Mouse (Mus musculus): Measurements from ENCODE around the gene Baiap2. TPM values are rescaled to one million over a fixed set of nuclear protein-coding genes. Genes with fewer than 3 reads are reported as not detected.

Baiap2 gene
- polyA plus RNA-seq, 1 experiment from 2014 or later: 18.2 TPM

- WGBS: 86% methylated on average over 1 of the region's 1 CpGs
- Histone ChIP-seq H3K4me2 (replicated peaks; ENCODE audit: low read depth, low read length) (no peak overlapping the region), H3K27me3 (ENCODE audit: control insufficient read depth, insufficient read depth, low read length) (no peaks in the 10 kb centered on the region), H3K4me1 (ENCODE audit: control insufficient read depth, insufficient read depth, low read length) (peaks cover 26% of the 10 kb centered on the region), H3K27ac (ENCODE audit: low read depth, low read length) (no peak overlapping the region), H3K9ac (ENCODE audit: low read depth, low read length) (no peak overlapping the region), H3K36me3 (ENCODE audit: control insufficient read depth, insufficient read depth, low read length) (no peaks in the 10 kb centered on the region), H3K9me3 (ENCODE audit: control insufficient read depth, low read length) (no peaks in the 10 kb centered on the region), H3K4me3 (ENCODE audit: low read length) (no peak overlapping the region)
- ATAC-seq (ENCODE audit: low FRiP score, low TSS enrichment): no peak
Measured at GRCm38 (mm10) chr11:119947426-119947825, 4.9 kb downstream of the Baiap2 start.

- ATAC-seq (ENCODE audit: low FRiP score, low TSS enrichment): no peak
- Histone ChIP-seq H3K4me2 (replicated peaks; ENCODE audit: low read depth, low read length) (no peak overlapping the region), H3K27me3 (ENCODE audit: control insufficient read depth, insufficient read depth, low read length) (no peaks in the 10 kb centered on the region), H3K4me1 (ENCODE audit: control insufficient read depth, insufficient read depth, low read length) (peaks cover 30% of the 10 kb centered on the region), H3K9ac (ENCODE audit: low read depth, low read length) (no peak overlapping the region), H3K36me3 (ENCODE audit: control insufficient read depth, insufficient read depth, low read length) (no peaks in the 10 kb centered on the region), H3K27ac (ENCODE audit: low read depth, low read length) (no peak overlapping the region), H3K9me3 (ENCODE audit: control insufficient read depth, low read length) (no peaks in the 10 kb centered on the region), H3K4me3 (ENCODE audit: low read length) (no peak overlapping the region)
- 34% methylated on average over 2 of the region's 2 CpGs for WGBS
Measured at GRCm38 (mm10) chr11:119947897-119948296, 5.3 kb downstream of the Baiap2 start.

GRCm38 (mm10) chr11:119948305-119948704, 5.7 kb downstream of the Baiap2 start:
- Histone ChIP-seq H3K9ac (ENCODE audit: low read depth, low read length) (no peak overlapping the region), H3K4me1 (ENCODE audit: control insufficient read depth, insufficient read depth, low read length) (peaks cover 35% of the 10 kb centered on the region), H3K4me2 (replicated peaks; ENCODE audit: low read depth, low read length) (no peak overlapping the region), H3K27ac (ENCODE audit: low read depth, low read length) (no peak overlapping the region), H3K4me3 (ENCODE audit: low read length) (no peak overlapping the region), H3K36me3 (ENCODE audit: control insufficient read depth, insufficient read depth, low read length) (no peaks in the 10 kb centered on the region), H3K27me3 (ENCODE audit: control insufficient read depth, insufficient read depth, low read length) (no peaks in the 10 kb centered on the region), H3K9me3 (ENCODE audit: control insufficient read depth, low read length) (no peaks in the 10 kb centered on the region)
- no peak for ATAC-seq (ENCODE audit: low FRiP score, low TSS enrichment)
- WGBS: 70% methylated on average over 4 of the region's 4 CpGs

- Histone ChIP-seq H3K36me3 (ENCODE audit: control insufficient read depth, insufficient read depth, low read length) (no peaks in the 10 kb centered on the region), H3K9me3 (ENCODE audit: control insufficient read depth, low read length) (no peaks in the 10 kb centered on the region), H3K4me1 (ENCODE audit: control insufficient read depth, insufficient read depth, low read length) (peaks cover 34% of the 10 kb centered on the region), H3K9ac (ENCODE audit: low read depth, low read length) (no peak overlapping the region), H3K27ac (ENCODE audit: low read depth, low read length) (no peak overlapping the region), H3K27me3 (ENCODE audit: control insufficient read depth, insufficient read depth, low read length) (no peaks in the 10 kb centered on the region), H3K4me3 (ENCODE audit: low read length) (no peak overlapping the region), H3K4me2 (replicated peaks; ENCODE audit: low read depth, low read length) (no peak overlapping the region)
- ATAC-seq (ENCODE audit: low FRiP score, low TSS enrichment): no peak
- 87% methylated on average over 2 of the region's 2 CpGs for WGBS
Measured at GRCm38 (mm10) chr11:119948803-119949202, 6.2 kb downstream of the Baiap2 start.

- no peaks in the 10 kb centered on the region for H3K36me3 ChIP-seq (ENCODE audit: control insufficient read depth, insufficient read depth, low read length)
- no peaks in the 10 kb centered on the region for H3K9me3 ChIP-seq (ENCODE audit: control insufficient read depth, low read length)
- no peak overlapping the region for H3K4me3 ChIP-seq (ENCODE audit: low read length)
- peaks cover 25% of the 10 kb centered on the region; the same call in 1 of the 2 replicates for H3K4me1 ChIP-seq (ENCODE audit: control insufficient read depth, insufficient read depth, low read length)
- no peak overlapping the region for H3K4me2 ChIP-seq (replicated peaks; ENCODE audit: low read depth, low read length)
- no peak overlapping the region for H3K27ac ChIP-seq (ENCODE audit: low read depth, low read length)
- no peaks in the 10 kb centered on the region for H3K27me3 ChIP-seq (ENCODE audit: control insufficient read depth, insufficient read depth, low read length)
- 95% methylated on average over 3 of the region's 3 CpGs for WGBS
- ATAC-seq (ENCODE audit: low FRiP score, low TSS enrichment): no peak
- H3K9ac ChIP-seq (ENCODE audit: low read depth, low read length): no peak overlapping the region
Measured at GRCm38 (mm10) chr11:119950535-119950934, 8.0 kb downstream of the Baiap2 start.

- 93% methylated on average over 6 of the region's 6 CpGs for WGBS
- Histone ChIP-seq H3K4me2 (replicated peaks; ENCODE audit: low read depth, low read length) (no peak overlapping the region), H3K4me1 (ENCODE audit: control insufficient read depth, insufficient read depth, low read length) (peaks cover 24% of the 10 kb centered on the region; the same call in 1 of the 2 replicates), H3K27me3 (ENCODE audit: control insufficient read depth, insufficient read depth, low read length) (no peaks in the 10 kb centered on the region), H3K36me3 (ENCODE audit: control insufficient read depth, insufficient read depth, low read length) (no peaks in the 10 kb centered on the region), H3K4me3 (ENCODE audit: low read length) (no peak overlapping the region), H3K9me3 (ENCODE audit: control insufficient read depth, low read length) (no peaks in the 10 kb centered on the region), H3K9ac (ENCODE audit: low read depth, low read length) (no peak overlapping the region), H3K27ac (ENCODE audit: low read depth, low read length) (no peak overlapping the region)
- no peak for ATAC-seq (ENCODE audit: low FRiP score, low TSS enrichment)
Measured at GRCm38 (mm10) chr11:119951326-119951725, 8.8 kb downstream of the Baiap2 start.

GRCm38 (mm10) chr11:119952429-119953224, 10.1 kb downstream of the Baiap2 start:
- H3K4me3 ChIP-seq (ENCODE audit: low read length): no peak overlapping the region
- 0 out of 2 replicates have a peak overlapping the region, but pooled peaks have one; percentile 24 for H3K27ac ChIP-seq (ENCODE audit: low read depth, low read length)
- H3K9me3 ChIP-seq (ENCODE audit: control insufficient read depth, low read length): no peaks in the 10 kb centered on the region
- H3K36me3 ChIP-seq (ENCODE audit: control insufficient read depth, insufficient read depth, low read length): no peaks in the 10 kb centered on the region
- H3K9ac ChIP-seq (ENCODE audit: low read depth, low read length): no peak overlapping the region
- ATAC-seq (ENCODE audit: low FRiP score, low TSS enrichment): no peak
- H3K4me1 ChIP-seq (ENCODE audit: control insufficient read depth, insufficient read depth, low read length): peaks cover 24% of the 10 kb centered on the region
- H3K4me2 ChIP-seq (replicated peaks; ENCODE audit: low read depth, low read length): no peak overlapping the region
- WGBS: 71% methylated on average over 5 of the region's 5 CpGs
- no peaks in the 10 kb centered on the region for H3K27me3 ChIP-seq (ENCODE audit: control insufficient read depth, insufficient read depth, low read length)

GRCm38 (mm10) chr11:119954233-119954632, 11.7 kb downstream of the Baiap2 start:
- ATAC-seq (ENCODE audit: low FRiP score, low TSS enrichment): no peak
- Histone ChIP-seq H3K4me1 (ENCODE audit: control insufficient read depth, insufficient read depth, low read length) (peaks cover 20% of the 10 kb centered on the region), H3K9ac (ENCODE audit: low read depth, low read length) (no peak overlapping the region), H3K27me3 (ENCODE audit: control insufficient read depth, insufficient read depth, low read length) (no peaks in the 10 kb centered on the region), H3K4me2 (replicated peaks; ENCODE audit: low read depth, low read length) (no peak overlapping the region), H3K4me3 (ENCODE audit: low read length) (no peak overlapping the region), H3K9me3 (ENCODE audit: control insufficient read depth, low read length) (no peaks in the 10 kb centered on the region), H3K36me3 (ENCODE audit: control insufficient read depth, insufficient read depth, low read length) (no peaks in the 10 kb centered on the region), H3K27ac (ENCODE audit: low read depth, low read length) (no peak overlapping the region)
- WGBS: 45% methylated on average over 4 of the region's 4 CpGs

- no peaks in the 10 kb centered on the region for H3K36me3 ChIP-seq (ENCODE audit: control insufficient read depth, insufficient read depth, low read length)
- no peak overlapping the region for H3K4me2 ChIP-seq (replicated peaks; ENCODE audit: low read depth, low read length)
- no peaks in the 10 kb centered on the region for H3K27me3 ChIP-seq (ENCODE audit: control insufficient read depth, insufficient read depth, low read length)
- peaks cover 20% of the 10 kb centered on the region for H3K4me1 ChIP-seq (ENCODE audit: control insufficient read depth, insufficient read depth, low read length)
- 64% methylated on average over 2 of the region's 2 CpGs for WGBS
- peak overlapping the region; percentile 37; the same call in 1 of the 2 replicates for H3K27ac ChIP-seq (ENCODE audit: low read depth, low read length)
- ATAC-seq (ENCODE audit: low FRiP score, low TSS enrichment): no peak
- H3K4me3 ChIP-seq (ENCODE audit: low read length): no peak overlapping the region
- H3K9me3 ChIP-seq (ENCODE audit: control insufficient read depth, low read length): no peaks in the 10 kb centered on the region
- no peak overlapping the region for H3K9ac ChIP-seq (ENCODE audit: low read depth, low read length)
Measured at GRCm38 (mm10) chr11:119954749-119955337, 12.3 kb downstream of the Baiap2 start.

Measured in kidney, embryonic 14.5 days (tissue).